Mouse (Mus musculus) bone marrow macrophage, adult 2 months (primary cell): Measurements from ENCODE around the gene Efhd2.

Experiments used
- CTCF ChIP-seq: IDR thresholded peaks from 2 replicates; pipeline ENCODE4 v1.5.1; 2012; ENCODE audit warnings: low read depth, mild to moderate bottlenecking, low read length, moderate library complexity
- POLR2A ChIP-seq: IDR thresholded peaks from 2 replicates; pipeline ENCODE4 v1.6.1; 2012; ENCODE audit warnings: mild to moderate bottlenecking, low read depth, low read length, borderline replicate concordance

DNA sequence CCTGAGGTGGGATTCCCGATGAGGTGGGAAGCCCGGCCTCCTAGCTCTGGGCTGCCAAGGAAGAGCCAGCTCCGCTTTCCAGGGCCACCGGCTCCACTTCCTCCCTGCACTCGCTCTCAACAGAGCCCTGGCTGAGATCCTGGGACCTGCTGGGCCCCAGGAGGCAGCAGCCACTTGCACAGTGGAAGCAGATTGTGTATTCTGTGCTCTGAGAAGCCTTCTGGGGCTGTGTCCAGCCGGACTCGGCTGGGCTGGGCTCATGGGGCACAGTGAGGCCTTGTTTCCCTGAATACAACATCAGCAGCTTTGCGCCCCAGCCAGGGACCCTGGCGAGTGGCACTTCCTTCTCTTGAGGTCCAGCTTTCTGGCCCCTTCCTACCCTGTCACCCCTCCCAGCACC lies 2.8 kb downstream of the Efhd2 start:
- TF ChIP-seq CTCF = no peak
- TF ChIP-seq POLR2A = no peak
